Mouse (Mus musculus): ENCODE results near the gene Adcy7. TPM values are rescaled to one million over a fixed set of nuclear protein-coding genes. Genes with fewer than 3 reads are reported as not detected.

Adcy7 gene
- polyA plus RNA-seq, 1 experiment = 16.1 TPM

GRCm38 (mm10) chr8:88252791-88253190, 19.4 kb upstream of the Adcy7 start:
- Histone ChIP-seq H3K4me1 (ENCODE audit: control insufficient read depth, insufficient read depth, low read length) (no peaks in the 10 kb centered on the region), H3K4me3 (ENCODE audit: insufficient read depth, low read length) (no peak overlapping the region), H3K27ac (ENCODE audit: insufficient read depth, low read length) (no peak overlapping the region)
- TF ChIP-seq POLR2A (IDR thresholded peaks at IDR 0.05; ENCODE audit: low read depth, low read length) (no peak), CTCF (IDR thresholded peaks at IDR 0.05; ENCODE audit: borderline replicate concordance, insufficient read depth, low read length) (no peak)

DNA sequence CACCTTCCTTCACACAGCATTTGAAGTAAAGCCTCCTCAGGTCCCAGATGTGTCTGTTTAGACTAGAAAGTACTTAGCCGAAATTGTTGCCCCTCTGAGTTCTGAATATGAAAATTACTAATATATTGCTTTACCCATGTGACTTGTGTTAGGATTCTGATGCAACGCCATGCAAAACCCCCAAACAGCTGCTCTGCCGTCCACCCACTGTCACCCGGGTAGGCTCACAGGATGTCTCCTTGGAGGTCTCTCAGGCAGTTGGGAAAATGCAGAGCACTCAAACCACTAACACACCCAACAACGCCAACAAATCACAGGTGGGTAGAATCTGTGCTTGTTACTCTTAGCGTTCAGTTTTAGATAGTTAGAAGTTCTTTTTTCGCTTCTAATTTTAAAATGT, 17.2 kb upstream of the Adcy7 start:
- Histone ChIP-seq H3K4me3 (ENCODE audit: insufficient read depth, low read length) (no peak overlapping the region), H3K27ac (ENCODE audit: insufficient read depth, low read length) (no peak overlapping the region), H3K4me1 (ENCODE audit: control insufficient read depth, insufficient read depth, low read length) (no peaks in the 10 kb centered on the region)
- TF ChIP-seq CTCF (IDR thresholded peaks at IDR 0.05; ENCODE audit: borderline replicate concordance, insufficient read depth, low read length) (no peak), POLR2A (IDR thresholded peaks at IDR 0.05; ENCODE audit: low read depth, low read length) (no peak)

- TF ChIP-seq POLR2A (IDR thresholded peaks at IDR 0.05; ENCODE audit: low read depth, low read length) = no peak
- TF ChIP-seq CTCF (IDR thresholded peaks at IDR 0.05; ENCODE audit: borderline replicate concordance, insufficient read depth, low read length) = no peak
- Histone ChIP-seq H3K27ac (ENCODE audit: insufficient read depth, low read length) (no peak overlapping the region), H3K4me1 (ENCODE audit: control insufficient read depth, insufficient read depth, low read length) (no peaks in the 10 kb centered on the region), H3K4me3 (ENCODE audit: insufficient read depth, low read length) (no peak overlapping the region)
Measured at GRCm38 (mm10) chr8:88258024-88258423, 14.2 kb upstream of the Adcy7 start.

- H3K27ac ChIP-seq (ENCODE audit: insufficient read depth, low read length) = no peak overlapping the region
- TF ChIP-seq POLR2A (IDR thresholded peaks at IDR 0.05; ENCODE audit: low read depth, low read length) (no peak), CTCF (IDR thresholded peaks at IDR 0.05; ENCODE audit: borderline replicate concordance, insufficient read depth, low read length) (no peak)
- no peak overlapping the region for H3K4me3 ChIP-seq (ENCODE audit: insufficient read depth, low read length)
- no peaks in the 10 kb centered on the region for H3K4me1 ChIP-seq (ENCODE audit: control insufficient read depth, insufficient read depth, low read length)
Measured at GRCm38 (mm10) chr8:88258544-88258943, 13.7 kb upstream of the Adcy7 start.

DNA sequence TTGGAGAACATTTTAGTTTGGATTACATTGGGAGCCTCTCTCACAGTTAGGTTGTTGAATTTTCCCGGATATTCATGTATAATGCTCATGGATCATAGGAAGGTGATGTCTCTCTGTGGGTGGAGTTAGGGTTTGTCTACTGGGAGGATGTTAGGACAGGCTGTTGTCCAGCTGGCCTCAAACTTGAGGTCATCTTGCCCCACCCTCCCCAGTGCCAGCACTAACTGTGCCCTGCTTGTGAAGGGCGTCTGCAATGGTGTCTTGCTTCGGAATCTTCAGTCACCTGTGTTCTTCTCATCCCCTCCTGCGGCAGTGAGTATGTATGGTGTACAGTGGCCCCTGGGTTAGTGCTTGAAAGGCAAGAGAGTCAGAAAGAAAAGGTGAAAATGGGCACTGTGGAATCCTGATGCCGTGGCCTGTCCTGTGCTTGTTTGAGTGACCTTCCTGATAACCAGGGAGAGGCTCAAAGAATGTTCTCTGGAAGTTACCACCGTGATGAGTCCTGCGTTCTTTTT, 11.7 kb upstream of the Adcy7 start:
- no peak overlapping the region for H3K27ac ChIP-seq (ENCODE audit: insufficient read depth, low read length)
- peaks cover 3% of the 10 kb centered on the region; the same call in 1 of the 2 replicates for H3K4me1 ChIP-seq (ENCODE audit: control insufficient read depth, insufficient read depth, low read length)
- no peak overlapping the region for H3K4me3 ChIP-seq (ENCODE audit: insufficient read depth, low read length)
- TF ChIP-seq POLR2A (IDR thresholded peaks at IDR 0.05; ENCODE audit: low read depth, low read length) (no peak), CTCF (IDR thresholded peaks at IDR 0.05; ENCODE audit: borderline replicate concordance, insufficient read depth, low read length) (no peak)

DNA sequence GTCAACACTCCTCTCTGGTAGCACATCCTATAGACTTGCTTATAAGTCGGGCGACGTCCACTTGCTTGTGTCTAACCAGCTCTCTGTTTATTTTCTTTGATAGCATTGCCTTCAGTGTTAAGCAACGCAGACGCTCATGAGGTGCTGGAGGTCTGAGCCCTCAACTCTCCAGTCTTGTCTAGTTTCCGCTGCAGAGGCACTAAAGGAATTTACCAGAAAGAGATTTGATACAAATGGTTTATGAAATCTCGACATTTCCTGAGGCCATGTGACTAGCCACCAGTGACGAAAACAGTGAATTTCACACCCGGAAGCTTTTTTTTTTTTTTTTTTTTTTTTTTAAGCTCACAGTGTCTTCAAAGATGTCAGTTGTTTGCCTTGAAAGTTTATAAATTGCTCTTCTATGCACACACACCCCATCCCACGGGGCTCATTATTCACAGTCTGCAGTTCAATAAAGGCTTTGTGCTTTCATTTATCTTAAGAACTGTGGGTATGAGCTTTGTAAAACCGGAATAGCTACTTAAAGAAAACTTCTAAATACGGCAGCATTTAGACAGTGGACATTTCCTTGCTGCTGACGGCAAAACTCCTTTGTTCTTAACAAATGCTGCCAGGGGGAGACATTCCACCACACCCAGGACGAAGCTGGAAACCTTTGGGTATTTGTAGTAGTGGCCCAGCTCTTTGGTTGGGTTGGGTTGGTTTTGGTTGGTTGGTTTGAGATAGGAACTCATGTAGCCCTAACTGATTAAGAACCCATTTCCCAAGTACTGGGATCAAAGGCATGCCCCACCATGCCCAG, 9.2 kb upstream of the Adcy7 start:
- Histone ChIP-seq H3K4me1 (ENCODE audit: control insufficient read depth, insufficient read depth, low read length) (peaks cover 3% of the 10 kb centered on the region; the same call in 1 of the 2 replicates), H3K4me3 (ENCODE audit: insufficient read depth, low read length) (no peak overlapping the region), H3K27ac (ENCODE audit: insufficient read depth, low read length) (0 out of 2 replicates have a peak overlapping the region, but pooled peaks have one; percentile 4)
- TF ChIP-seq POLR2A (IDR thresholded peaks at IDR 0.05; ENCODE audit: low read depth, low read length) = no peak
- no peak for TF ChIP-seq CTCF (IDR thresholded peaks at IDR 0.05; ENCODE audit: borderline replicate concordance, insufficient read depth, low read length)

DNA sequence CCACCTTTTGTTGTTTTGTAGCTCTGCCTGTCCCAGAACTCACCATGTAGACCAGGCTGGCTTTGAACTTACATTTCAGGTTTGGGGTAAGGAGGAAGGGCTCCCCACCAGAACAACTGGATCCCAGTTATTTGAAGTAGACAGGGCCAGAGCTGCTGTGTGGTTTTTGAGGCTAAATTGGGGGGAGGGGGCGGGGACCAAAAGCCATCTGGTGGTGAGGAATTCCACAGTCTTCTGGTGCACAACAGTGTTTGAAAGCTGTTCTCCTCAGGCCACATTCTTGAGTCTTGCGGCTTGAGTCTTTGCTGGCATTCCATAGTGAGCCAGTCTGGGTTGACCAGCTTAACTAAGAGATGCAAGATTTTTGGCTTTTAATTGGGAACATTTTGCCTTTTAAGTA, 6.7 kb upstream of the Adcy7 start:
- H3K4me1 ChIP-seq (ENCODE audit: control insufficient read depth, insufficient read depth, low read length) = peaks cover 3% of the 10 kb centered on the region; the same call in 1 of the 2 replicates
- TF ChIP-seq CTCF (IDR thresholded peaks at IDR 0.05; ENCODE audit: borderline replicate concordance, insufficient read depth, low read length) = no peak
- no peak for TF ChIP-seq POLR2A (IDR thresholded peaks at IDR 0.05; ENCODE audit: low read depth, low read length)
- H3K4me3 ChIP-seq (ENCODE audit: insufficient read depth, low read length) = no peak overlapping the region
- H3K27ac ChIP-seq (ENCODE audit: insufficient read depth, low read length) = peak overlapping the region; percentile 77

GRCm38 (mm10) chr8:88266170-88266800, 5.9 kb upstream of the Adcy7 start:
- H3K27ac ChIP-seq (ENCODE audit: insufficient read depth, low read length) = peak overlapping the region; percentile 77
- H3K4me1 ChIP-seq (ENCODE audit: control insufficient read depth, insufficient read depth, low read length) = peaks cover 3% of the 10 kb centered on the region; the same call in 1 of the 2 replicates
- TF ChIP-seq POLR2A (IDR thresholded peaks at IDR 0.05; ENCODE audit: low read depth, low read length) (no peak), CTCF (IDR thresholded peaks at IDR 0.05; ENCODE audit: borderline replicate concordance, insufficient read depth, low read length) (peak; percentile 87; the same call in 1 of the 2 replicates)
- H3K4me3 ChIP-seq (ENCODE audit: insufficient read depth, low read length) = no peak overlapping the region

DNA sequence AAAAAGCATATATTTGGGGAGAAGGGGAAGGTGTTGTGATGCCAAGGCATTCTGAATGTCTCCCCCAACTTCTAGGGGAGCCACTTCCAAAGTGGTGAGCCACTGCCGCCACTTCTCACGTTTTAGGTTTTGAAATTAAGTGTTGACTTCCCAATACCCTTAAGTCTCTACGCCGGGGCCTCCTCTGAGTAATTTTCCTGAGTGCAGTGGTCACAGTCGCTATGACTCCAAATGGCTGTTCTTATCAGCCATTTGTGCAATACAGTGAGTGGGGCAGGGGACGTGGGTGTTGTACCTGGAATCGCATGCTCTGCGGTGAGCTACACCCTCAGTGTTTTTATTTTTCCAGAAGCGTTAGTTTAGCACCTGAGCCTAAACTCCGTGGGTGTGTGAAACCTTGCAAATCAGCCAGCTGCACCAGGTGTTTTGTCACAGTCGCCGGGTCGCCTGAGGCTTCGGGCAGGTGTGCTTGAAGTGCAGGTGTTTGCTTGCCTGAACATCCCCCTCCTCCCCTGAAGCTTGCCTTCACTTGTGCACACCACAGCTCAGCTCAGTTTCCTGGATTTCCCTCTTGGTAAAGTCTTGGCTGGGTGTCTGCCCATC, 5.3 kb upstream of the Adcy7 start:
- H3K4me3 ChIP-seq (ENCODE audit: insufficient read depth, low read length) = no peak overlapping the region
- H3K27ac ChIP-seq (ENCODE audit: insufficient read depth, low read length) = no peak overlapping the region
- H3K4me1 ChIP-seq (ENCODE audit: control insufficient read depth, insufficient read depth, low read length) = peaks cover 3% of the 10 kb centered on the region; the same call in 1 of the 2 replicates
- TF ChIP-seq POLR2A (IDR thresholded peaks at IDR 0.05; ENCODE audit: low read depth, low read length) = no peak
- TF ChIP-seq CTCF (IDR thresholded peaks at IDR 0.05; ENCODE audit: borderline replicate concordance, insufficient read depth, low read length) = no peak
